Mouse (Mus musculus) kidney, adult 2 months (tissue): ENCODE measurements around the gene A630095N17Rik. TPM values are rescaled to one million over a fixed set of nuclear protein-coding genes. Genes with fewer than 3 reads are reported as not detected.
"Not testable (repeated sequence)": the region's sequence is repeated elsewhere in the genome, so short reads cannot be mapped to it uniquely, and the experiment has no call there.

Source experiments
- DNase-seq: peaks from one replicate; pipeline ENCODE4 v3.0.0; 2021
- H3K27ac ChIP-seq: fragments of 200-500 bp; 2 replicates; pipeline ENCODE4 v1.5.1; 2012; ENCODE audit warnings: low read depth, low read length, control low read depth, inconsistent platforms; ENCODE audit not compliant: insufficient read depth
- H3K27me3 ChIP-seq: fragments of 200-500 bp; replicated peaks from 2 replicates; pipeline ENCODE4 v1.6.1; 2012; ENCODE audit warnings: mild to moderate bottlenecking, moderate library complexity, low read length, inconsistent platforms; ENCODE audit not compliant: control insufficient read depth, insufficient read depth
- H3K36me3 ChIP-seq: fragments of 200-500 bp; 2 replicates; pipeline ENCODE4 v1.6.1; 2012; ENCODE audit warnings: mild to moderate bottlenecking, moderate library complexity, low read length, inconsistent platforms; ENCODE audit not compliant: control insufficient read depth, insufficient read depth
- H3K4me1 ChIP-seq: fragments of 200-500 bp; 2 replicates; pipeline ENCODE4 v1.6.1; 2011; ENCODE audit warnings: low read length; ENCODE audit not compliant: control insufficient read depth, insufficient read depth
- H3K4me3 ChIP-seq: fragments of 200-500 bp; 2 replicates; pipeline ENCODE4 v1.5.1; 2011; ENCODE audit warnings: mild to moderate bottlenecking, low read depth, low read length, control low read depth; ENCODE audit not compliant: insufficient read depth
- CTCF ChIP-seq: fragments of 200-500 bp; conservative IDR thresholded peaks from 2 replicates; pipeline ENCODE4 v1.5.1; 2011; ENCODE audit warnings: low read depth, mild to moderate bottlenecking, control low read depth, low read length, moderate library complexity, mixed read lengths; ENCODE audit not compliant: insufficient read depth, insufficient read length
- POLR2A ChIP-seq: fragments of 200-500 bp; IDR thresholded peaks from one replicate; pipeline ENCODE4 v1.6.1; 2011; ENCODE audit warnings: low read depth, low read length, control low read depth
- WGBS: fragments of 180-500 bp; shearing (Covaris S2); methylation state at CpG from one replicate; pipeline ENCODE4 v1.1.7; 2018; 5-methylcytosine and 5-hydroxymethylcytosine counted together
- polyA plus RNA-seq: library from polyadenylated mRNA; depleted of rRNA; stranded (reverse); fragments of >200 nt; gene quantifications from 2 replicates; pipeline ENCODE4 v1.2.3, GENCODE M21; 2012

The A630095N17Rik gene
- polyA plus RNA-seq, 1 experiment, result not detected

- under 1% methylated on average over 64 of the region's 64 CpGs for WGBS
- peak within 1 kb of the TSS; percentile 83 for H3K4me3 ChIP-seq
- no peaks in the 10 kb centered on the region; the same call in 1 of the 2 replicates for H3K36me3 ChIP-seq
- no peaks in the 10 kb centered on the region for H3K27me3 ChIP-seq
- H3K27ac ChIP-seq, result peak within 1 kb of the TSS; percentile 100
- peak; percentile 96 for DNase-seq
- TF ChIP-seq POLR2A (peak; percentile 69), CTCF (no peak)
- H3K4me1 ChIP-seq, result peaks cover 12% of the 10 kb centered on the region
Observed at GRCm38 (mm10) chr1:75236117-75237050, 4.5 kb upstream of the A630095N17Rik start, which contains the start of gene Dnajb2. Dnajb2 (plus strand) TSS chr1:75236406.

- WGBS, result 2% methylated on average over 8 of the region's 8 CpGs
- Histone ChIP-seq H3K4me1 (peaks cover 12% of the 10 kb centered on the region), H3K27ac (peak overlapping the region; percentile 26; the same call in 1 of the 2 replicates), H3K4me3 (peak overlapping the region; percentile 32; the same call in 1 of the 2 replicates), H3K27me3 (no peaks in the 10 kb centered on the region), H3K36me3 (no peaks in the 10 kb centered on the region)
- TF ChIP-seq POLR2A (no peak), CTCF (peak; percentile 81)
- DNase-seq, result peak; percentile 82
Observed at GRCm38 (mm10) chr1:75234606-75235005, 2.7 kb upstream of the A630095N17Rik start.

- 0 out of 2 replicates have a peak, but pooled peaks have one; percentile 1 for TF ChIP-seq CTCF
- 72% methylated on average over 4 of the region's 4 CpGs for whole genome bisulfite sequencing
- H3K27ac ChIP-seq, H3K4me3 ChIP-seq, DNase-seq, H3K27me3 ChIP-seq, H3K36me3 ChIP-seq: not testable (repeated sequence)
- peaks cover 12% of the 10 kb centered on the region for H3K4me1 ChIP-seq
Observed at GRCm38 (mm10) chr1:75232489-75232888, 587 bp upstream of the A630095N17Rik start.

- Histone ChIP-seq H3K27me3 (no peaks in the 10 kb centered on the region), H3K4me1 (peaks cover 7% of the 10 kb centered on the region), H3K36me3 (no peaks in the 10 kb centered on the region), H3K4me3 (no peak overlapping the region), H3K27ac (no peak overlapping the region)
- no peak for DNase-seq
- 75% methylated on average over 4 of the region's 4 CpGs for WGBS
- no peak for TF ChIP-seq POLR2A
Observed at GRCm38 (mm10) chr1:75231224-75231623, 678 bp downstream of the A630095N17Rik start.

- peaks cover 4% of the 10 kb centered on the region; the same call in 1 of the 2 replicates for H3K4me1 ChIP-seq
- no peaks in the 10 kb centered on the region for H3K27me3 ChIP-seq
- H3K36me3 ChIP-seq, result no peaks in the 10 kb centered on the region
- H3K4me3 ChIP-seq, result no peak overlapping the region
- no peak for DNase-seq
- TF ChIP-seq CTCF, result no peak
- no peak for TF ChIP-seq POLR2A
- WGBS, result 71% methylated on average over 7 of the region's 7 CpGs
- H3K27ac ChIP-seq, result no peak overlapping the region
Observed at GRCm38 (mm10) chr1:75230335-75230994, 1.4 kb downstream of the A630095N17Rik start.

GRCm38 (mm10) chr1:75229158-75229557 is 2.7 kb downstream of the A630095N17Rik start:
- Histone ChIP-seq H3K4me1 (no peaks in the 10 kb centered on the region; the same call in 1 of the 2 replicates), H3K27ac (no peak overlapping the region), H3K4me3 (no peak overlapping the region), H3K36me3 (no peaks in the 10 kb centered on the region), H3K27me3 (no peaks in the 10 kb centered on the region)
- TF ChIP-seq POLR2A (no peak), CTCF (no peak)
- WGBS, result 66% methylated on average over 4 of the region's 4 CpGs
- no peak for DNase-seq

GRCm38 (mm10) chr1:75227653-75228052 is 4.2 kb downstream of the A630095N17Rik start:
- no peaks in the 10 kb centered on the region for H3K27me3 ChIP-seq
- no peak overlapping the region for H3K4me3 ChIP-seq
- no peak for DNase-seq
- 82% methylated on average over 1 of the region's 1 CpGs for WGBS
- H3K4me1 ChIP-seq, result no peaks in the 10 kb centered on the region; the same call in 1 of the 2 replicates
- TF ChIP-seq CTCF, result no peak
- no peak for TF ChIP-seq POLR2A
- H3K27ac ChIP-seq, result no peak overlapping the region
- no peaks in the 10 kb centered on the region for H3K36me3 ChIP-seq
